ENCODE assay signal across 8 mouse cellular contexts in the genomic region with DNA sequence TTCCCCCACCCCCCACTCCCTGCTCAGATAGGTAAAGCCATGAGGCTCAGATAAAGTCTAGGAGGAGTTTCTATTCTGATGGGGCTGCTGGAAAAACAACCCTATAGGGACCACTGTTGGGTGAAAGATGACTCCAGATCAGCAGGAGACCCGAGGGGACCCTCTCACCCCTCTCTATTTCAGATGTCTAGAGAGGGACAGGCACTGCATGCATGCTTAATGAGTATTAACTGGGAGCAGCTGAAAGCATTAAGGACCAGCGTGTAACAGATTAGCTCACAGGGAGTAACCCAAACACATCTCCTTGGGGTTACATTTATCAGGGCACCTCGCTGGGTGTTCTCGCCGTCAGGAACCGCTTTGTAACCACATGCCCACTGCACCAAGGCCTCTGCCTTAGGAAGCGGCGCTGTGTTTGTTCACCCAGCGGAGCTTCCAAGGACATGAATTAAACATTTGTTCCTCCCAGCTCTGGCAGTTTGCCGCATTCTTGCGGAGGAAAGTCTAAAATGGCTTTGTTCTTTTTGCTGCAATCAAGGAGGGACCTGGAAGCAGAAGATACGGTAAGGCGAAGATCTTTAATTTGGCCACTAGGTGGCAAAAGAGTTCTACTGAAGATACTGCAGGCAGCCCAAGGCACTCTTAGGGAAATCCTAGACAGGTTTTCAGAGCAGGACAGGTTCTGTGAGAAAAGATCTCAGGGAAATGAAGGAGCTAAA.
DNase-seq lines count a peak whose midpoint lies in the region; ATAC-seq lines count a peak whose summit lies in the region.

No protein-coding gene starts in this region.

- no peaks in the 10 kb centered on the region for H3K9me3 ChIP-seq in heart, embryonic 14.5 days (ENCODE audit: control insufficient read depth, low read length)
- H3K9me3 ChIP-seq in liver, embryonic 12.5 days (replicated peaks): no peaks in the 10 kb centered on the region
- H3K9me3 ChIP-seq in stomach, embryonic 16.5 days (replicated peaks; ENCODE audit: control insufficient read depth, low read length): no peaks in the 10 kb centered on the region

- DNase-seq in CD4-positive, CD25-positive, alpha-beta regulatory T cell, adult 2 months (ENCODE audit: low read depth, low spot score): peak; percentile 82
- DNase-seq in brain, adult 2 months (ENCODE audit: low read depth, low spot score): peak; percentile 94
- peak; percentile 83 for DNase-seq in kidney, postnatal 14 days
- peak; percentile 86 for DNase-seq in naive thymus-derived CD4-positive, alpha-beta T cell, adult 2 months (ENCODE audit: low read depth)

- H3K27ac ChIP-seq in heart, embryonic 14.5 days (replicated peaks in 1 of 2; ENCODE audit: control insufficient read depth in 1 of 2, insufficient read depth in 1 of 2, low read depth in 2 of 2, low read length in 2 of 2): peak overlapping the region; percentile 85 to 88
- H3K27ac ChIP-seq in liver, embryonic 12.5 days: no peak overlapping the region
- H3K27ac ChIP-seq in stomach, embryonic 16.5 days (ENCODE audit: low read length): no peak overlapping the region

- peak overlapping the region; percentile 38 to 46 for H3K4me3 ChIP-seq in heart, embryonic 14.5 days (ENCODE audit: control insufficient read depth in 1 of 2, insufficient read depth in 1 of 2, low read depth in 1 of 2, low read length in 2 of 2)
- H3K4me3 ChIP-seq in liver, embryonic 12.5 days: peak overlapping the region; percentile 47
- peak overlapping the region; percentile 40 for H3K4me3 ChIP-seq in stomach, embryonic 16.5 days (replicated peaks; ENCODE audit: low read length)

- H3K27me3 ChIP-seq in heart, embryonic 14.5 days (ENCODE audit: control insufficient read depth, insufficient read depth, low read length): no peaks in the 10 kb centered on the region
- peaks cover 13% of the 10 kb centered on the region; the same call in 1 of the 2 replicates for H3K27me3 ChIP-seq in liver, embryonic 12.5 days (replicated peaks)
- H3K27me3 ChIP-seq in stomach, embryonic 16.5 days (ENCODE audit: control insufficient read depth, insufficient read depth, low read length): no peaks in the 10 kb centered on the region

- no peaks in the 10 kb centered on the region for H3K36me3 ChIP-seq in heart, embryonic 14.5 days (ENCODE audit: control insufficient read depth, insufficient read depth, low read length)
- no peaks in the 10 kb centered on the region for H3K36me3 ChIP-seq in liver, embryonic 12.5 days
- H3K36me3 ChIP-seq in stomach, embryonic 16.5 days (ENCODE audit: control insufficient read depth, insufficient read depth, low read length): no peaks in the 10 kb centered on the region

- WGBS in heart, embryonic 14.5 days: 1% methylated on average over 13 of the region's 13 CpGs
- 1% methylated on average over 13 of the region's 13 CpGs for WGBS in liver, embryonic 12.5 days (ENCODE audit: insufficient replicate concordance)
- WGBS in stomach, embryonic 16.5 days: under 1% methylated on average over 13 of the region's 13 CpGs

- H3K4me1 ChIP-seq in heart, embryonic 14.5 days (ENCODE audit: control insufficient read depth in 2 of 2, insufficient read depth in 2 of 2, low read length in 2 of 2): peaks cover 9 to 19% of the 10 kb centered on the region in 2 experiments
- peaks cover 24% of the 10 kb centered on the region for H3K4me1 ChIP-seq in liver, embryonic 12.5 days
- H3K4me1 ChIP-seq in stomach, embryonic 16.5 days (ENCODE audit: control insufficient read depth, insufficient read depth, low read length): peaks cover 5% of the 10 kb centered on the region; the same call in 1 of the 2 replicates

- peak overlapping the region; percentile 75 for H3K4me2 ChIP-seq in heart, embryonic 14.5 days (ENCODE audit: low read length)
- H3K4me2 ChIP-seq in liver, embryonic 12.5 days: peak overlapping the region; percentile 76
- peak overlapping the region; percentile 68 for H3K4me2 ChIP-seq in stomach, embryonic 16.5 days (ENCODE audit: low read depth, low read length)

- H3K9ac ChIP-seq in heart, embryonic 14.5 days (ENCODE audit: low read length): peak overlapping the region; percentile 73
- peak overlapping the region; percentile 28 for H3K9ac ChIP-seq in liver, embryonic 12.5 days
- peak overlapping the region; percentile 64 for H3K9ac ChIP-seq in stomach, embryonic 16.5 days (ENCODE audit: low read length)

- ATAC-seq in erythroblast, adult 5-6 weeks (replicated peaks; ENCODE audit: low FRiP score, poor library complexity, severe bottlenecking): peak; percentile 90
- ATAC-seq in heart, embryonic 14.5 days (ENCODE audit: insufficient number of reproducible peaks, insufficient read depth, low FRiP score, low read depth): peak; percentile 51
- ATAC-seq in liver, embryonic 12.5 days: peak; percentile 71
- peak; percentile 85 for ATAC-seq in stomach, embryonic 16.5 days (ENCODE audit: insufficient read depth, low FRiP score)

Comparison
In these comparisons a context has a peak if more than half of its experiments do, and no peak if none do; other contexts are left out.
1. H3K27ac ChIP-seq: peak in heart, embryonic 14.5 days (2 of 2); none in liver, embryonic 12.5 days (single experiment) and stomach, embryonic 16.5 days (single experiment).
2. Peak in every context shown above with its lines, with median percentiles within 50 percentile points of each other: DNase-seq, ATAC-seq, H3K4me2 ChIP-seq, H3K4me3 ChIP-seq and H3K9ac ChIP-seq.